Mouse (Mus musculus): ENCODE results near the gene Ttc28.

GRCm38 (mm10) chr5:110980576-110980975, 101.0 kb downstream of the Ttc28 start:
- TF ChIP-seq POLR2A (IDR thresholded peaks at IDR 0.05; ENCODE audit: borderline replicate concordance, insufficient read depth, low read length): no peak
- TF ChIP-seq CTCF (IDR thresholded peaks at IDR 0.05; ENCODE audit: borderline replicate concordance, insufficient read depth, low read depth, low read length): no peak
